Mouse (Mus musculus) lung, embryonic 15.5 days (tissue): ENCODE data around the gene Bahd1. TPM values are rescaled to one million over a fixed set of nuclear protein-coding genes. Genes with fewer than 3 reads are reported as not detected.

Experiments used
- ATAC-seq: fragments of 200-750 bp; cut with Nextera tagmentation; 2 replicates; pipeline ENCODE4 v1.8.0; 2017; ENCODE audit warnings: moderate number of reproducible peaks, borderline replicate concordance; ENCODE audit not compliant: low FRiP score, low TSS enrichment; ENCODE audit errors: extremely low read depth
- H3K27ac ChIP-seq: fragments of 300-500 bp; sonication (generic); 2 replicates; pipeline ENCODE4 v1.5.1; 2015; ENCODE audit warnings: moderate library complexity, mild to moderate bottlenecking, inconsistent platforms
- H3K27me3 ChIP-seq: fragments of 300-500 bp; sonication (generic); 2 replicates; pipeline ENCODE4 v1.6.1; 2015; ENCODE audit warnings: inconsistent platforms
- H3K36me3 ChIP-seq: fragments of 300-500 bp; sonication (generic); 2 replicates; pipeline ENCODE4 v1.6.1; 2015; ENCODE audit warnings: inconsistent platforms
- H3K4me1 ChIP-seq: fragments of 300-500 bp; sonication (generic); 2 replicates; pipeline ENCODE4 v1.6.1; 2015; ENCODE audit warnings: inconsistent platforms
- H3K4me2 ChIP-seq: fragments of 300-500 bp; sonication (generic); 2 replicates; pipeline ENCODE4 v1.6.1; 2015; ENCODE audit warnings: inconsistent platforms, mild to moderate bottlenecking, moderate library complexity
- H3K4me3 ChIP-seq: fragments of 300-500 bp; sonication (generic); 2 replicates; pipeline ENCODE4 v1.5.1; 2015; ENCODE audit warnings: mild to moderate bottlenecking, inconsistent platforms
- H3K9ac ChIP-seq: fragments of 300-500 bp; sonication (generic); 2 replicates; pipeline ENCODE4 v1.6.1; 2015; ENCODE audit warnings: inconsistent platforms
- H3K9me3 ChIP-seq: fragments of 300-500 bp; sonication (generic); 2 replicates; pipeline ENCODE4 v1.6.1; 2016; ENCODE audit warnings: inconsistent platforms
- WGBS: fragments of 180-500 bp; shearing (Covaris S2); methylation state at CpG from one replicate; pipeline ENCODE4 v1.1.7; 2015; 5-methylcytosine and 5-hydroxymethylcytosine counted together
- polyA plus RNA-seq: library from polyadenylated mRNA; unstranded; fragments of >200 nt; fragmentation: Nextera tagmentation; extraction: Ambion mirVana; gene quantifications from 2 replicates; pipeline ENCODE4 v1.2.1, GENCODE M21; 2015

Bahd1 gene
- polyA plus RNA-seq, 1 experiment from 2014 or later, result 4.3 TPM

GRCm38 (mm10) chr2:118900826-118901140 is 606 bp downstream of the Bahd1 start:
- Histone ChIP-seq H3K4me3 (peak overlapping the region; percentile 81), H3K9me3 (no peaks in the 10 kb centered on the region), H3K27me3 (peaks cover 54% of the 10 kb centered on the region), H3K4me2 (peak overlapping the region; percentile 99), H3K4me1 (peaks cover 44% of the 10 kb centered on the region), H3K36me3 (no peaks in the 10 kb centered on the region), H3K9ac (peak overlapping the region; percentile 29; the same call in 1 of the 2 replicates), H3K27ac (no peak overlapping the region)
- 0% methylated on average over 11 of the region's 11 CpGs for WGBS
- no peak for ATAC-seq

GRCm38 (mm10) chr2:118901175-118902031 is 1.2 kb downstream of the Bahd1 start:
- Histone ChIP-seq H3K27me3 (peaks cover 48% of the 10 kb centered on the region), H3K4me2 (peak overlapping the region; percentile 99), H3K4me3 (peak overlapping the region; percentile 81), H3K36me3 (no peaks in the 10 kb centered on the region), H3K27ac (peak overlapping the region; percentile 60), H3K9me3 (no peaks in the 10 kb centered on the region), H3K4me1 (peaks cover 37% of the 10 kb centered on the region), H3K9ac (peak overlapping the region; percentile 72)
- ATAC-seq, result peak; percentile 93
- WGBS, result under 1% methylated on average over 77 of the region's 120 CpGs

DNA sequence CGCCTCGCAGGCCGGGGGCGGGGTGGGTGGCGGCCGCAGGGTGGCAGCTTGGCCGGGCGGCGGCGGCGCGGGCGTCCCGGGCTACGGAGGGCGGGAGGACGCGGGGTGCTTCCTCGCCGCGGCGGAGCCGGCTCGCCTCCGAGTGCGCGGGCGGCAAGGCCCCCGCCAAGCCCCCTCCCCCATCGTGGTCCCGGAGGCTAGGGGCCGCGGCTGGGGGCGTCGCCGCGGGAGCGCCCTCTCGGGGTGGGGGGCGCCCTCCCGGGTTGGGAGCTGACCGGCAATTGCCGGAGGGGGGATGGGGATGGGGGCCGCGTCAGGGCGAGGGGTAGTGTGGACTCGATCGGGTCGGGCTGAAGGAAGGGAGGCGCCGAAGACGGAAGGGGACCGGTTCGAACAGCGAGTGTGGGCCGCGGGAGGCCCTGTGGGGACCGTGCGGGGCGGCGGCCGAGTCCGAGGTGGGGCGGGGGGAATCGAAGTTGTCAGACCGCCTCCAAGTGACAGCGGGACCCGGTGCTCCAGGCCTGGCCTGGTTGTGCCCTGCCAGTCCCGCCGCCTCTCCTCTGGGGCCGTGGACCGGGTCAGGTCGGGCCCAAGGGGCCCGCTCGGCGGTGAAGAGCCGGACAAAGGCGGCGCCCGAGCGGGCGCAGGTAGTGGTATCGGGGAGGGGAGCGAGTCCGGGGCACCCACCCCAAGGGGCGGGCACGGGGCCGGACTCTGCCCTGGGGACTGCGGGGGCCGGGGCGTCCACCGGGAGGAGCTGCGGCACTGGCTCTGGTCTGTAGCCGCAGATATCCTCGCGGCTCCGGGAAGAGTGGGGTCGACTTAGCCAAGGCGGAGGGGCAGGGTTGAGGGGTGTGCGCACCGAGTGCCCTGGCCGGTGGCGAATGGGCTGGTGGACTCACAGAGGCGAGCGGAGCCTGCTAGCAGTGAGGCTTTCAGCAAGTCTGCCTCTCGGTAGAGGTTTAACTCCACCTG is 2.2 kb downstream of the Bahd1 start:
- Histone ChIP-seq H3K27me3 (peaks cover 39% of the 10 kb centered on the region), H3K4me2 (peak overlapping the region; percentile 99), H3K36me3 (no peaks in the 10 kb centered on the region), H3K9ac (peak overlapping the region; percentile 72), H3K27ac (0 out of 2 replicates have a peak overlapping the region, but pooled peaks have one; percentile 60), H3K9me3 (no peaks in the 10 kb centered on the region), H3K4me3 (peak overlapping the region; percentile 81), H3K4me1 (peaks cover 29% of the 10 kb centered on the region)
- peak; percentile 15 for ATAC-seq
- WGBS, result under 1% methylated on average over 70 of the region's 106 CpGs

- no peak for ATAC-seq
- Histone ChIP-seq H3K9me3 (no peaks in the 10 kb centered on the region), H3K9ac (0 out of 2 replicates have a peak overlapping the region, but pooled peaks have one; percentile 72), H3K4me2 (peak overlapping the region; percentile 99), H3K27me3 (peaks cover 29% of the 10 kb centered on the region), H3K27ac (no peak overlapping the region), H3K4me3 (peak overlapping the region; percentile 81), H3K36me3 (no peaks in the 10 kb centered on the region), H3K4me1 (peaks cover 26% of the 10 kb centered on the region)
- WGBS, result 6% methylated on average over 10 of the region's 10 CpGs
Observed at GRCm38 (mm10) chr2:118903333-118903741, 3.2 kb downstream of the Bahd1 start.

DNA sequence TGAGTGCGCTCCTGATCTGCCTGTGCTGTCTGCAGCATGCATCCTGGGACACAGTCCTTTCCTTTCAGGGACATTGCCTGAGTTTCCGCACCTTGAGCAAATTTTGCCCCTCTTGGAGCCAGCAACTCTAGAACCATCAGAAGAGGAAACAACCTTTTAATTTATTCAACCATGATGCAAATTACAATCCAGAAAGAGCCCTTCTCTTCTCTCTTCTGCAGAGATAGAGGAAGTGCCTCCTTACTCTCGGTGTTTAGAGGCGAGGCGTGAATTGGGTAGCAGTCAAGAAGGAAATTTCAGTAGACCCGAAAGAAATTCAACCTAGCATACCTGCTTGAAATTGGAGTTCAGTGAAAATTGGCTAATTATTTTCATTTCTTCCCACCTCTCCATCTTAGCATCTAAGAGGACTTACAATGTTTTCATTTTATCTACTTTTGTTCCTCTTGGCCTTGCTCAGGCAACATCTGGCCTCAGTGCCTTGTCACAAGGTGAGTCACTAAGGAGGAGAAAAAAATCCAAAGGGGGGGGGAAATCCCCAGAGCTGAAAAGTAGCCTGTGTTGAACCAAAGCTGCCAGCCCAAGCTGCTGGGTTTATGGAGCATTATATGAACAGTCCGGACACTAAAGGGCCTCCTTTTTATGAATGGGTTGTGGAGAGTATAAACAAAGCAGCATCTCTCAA is 5.4 kb downstream of the Bahd1 start:
- ATAC-seq, result no peak
- H3K36me3 ChIP-seq, result no peaks in the 10 kb centered on the region
- 79% methylated on average over 7 of the region's 7 CpGs for WGBS
- H3K9me3 ChIP-seq, result no peaks in the 10 kb centered on the region
- no peak overlapping the region for H3K4me2 ChIP-seq
- H3K27ac ChIP-seq, result no peak overlapping the region
- no peak overlapping the region for H3K4me3 ChIP-seq
- peaks cover 18% of the 10 kb centered on the region for H3K4me1 ChIP-seq
- no peak overlapping the region for H3K9ac ChIP-seq
- H3K27me3 ChIP-seq, result peaks cover 7% of the 10 kb centered on the region

- Histone ChIP-seq H3K9me3 (no peaks in the 10 kb centered on the region), H3K27ac (no peak overlapping the region), H3K4me1 (peaks cover 14% of the 10 kb centered on the region), H3K27me3 (0 out of 2 replicates have a peak, but pooled peaks cover 3% of the 10 kb centered on the region), H3K36me3 (no peaks in the 10 kb centered on the region), H3K9ac (no peak overlapping the region), H3K4me3 (no peak overlapping the region), H3K4me2 (no peak overlapping the region)
- no peak for ATAC-seq
- 82% methylated on average over 5 of the region's 5 CpGs for WGBS
Observed at GRCm38 (mm10) chr2:118906118-118906492, 5.9 kb downstream of the Bahd1 start.

GRCm38 (mm10) chr2:118907781-118908180 is 7.6 kb downstream of the Bahd1 start:
- Histone ChIP-seq H3K9ac (no peak overlapping the region), H3K36me3 (no peaks in the 10 kb centered on the region), H3K4me3 (no peak overlapping the region), H3K27me3 (0 out of 2 replicates have a peak, but pooled peaks cover 3% of the 10 kb centered on the region), H3K27ac (no peak overlapping the region), H3K9me3 (no peaks in the 10 kb centered on the region), H3K4me1 (peaks cover 9% of the 10 kb centered on the region), H3K4me2 (no peak overlapping the region)
- WGBS, result 85% methylated on average over 3 of the region's 3 CpGs
- ATAC-seq, result no peak

DNA sequence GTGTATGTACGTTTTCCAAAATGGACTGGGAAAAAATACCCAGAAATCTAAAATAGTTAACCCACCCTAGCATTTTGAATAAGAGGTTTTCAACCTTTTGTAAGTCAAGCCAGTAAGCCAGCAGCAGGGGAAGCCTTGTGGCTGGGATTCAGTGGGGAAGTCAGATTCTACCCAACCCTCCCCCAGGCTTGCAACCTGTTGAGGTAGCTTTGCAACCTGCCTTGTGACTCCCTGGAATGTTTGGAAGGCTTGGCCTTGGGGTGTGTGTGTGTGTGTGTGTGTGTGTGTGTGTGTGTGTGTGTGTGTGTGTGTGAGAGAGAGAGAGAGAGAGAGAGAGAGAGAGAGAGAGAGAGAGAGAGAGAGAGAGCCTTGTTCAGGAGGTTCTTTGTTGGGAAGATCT is 9.0 kb downstream of the Bahd1 start:
- WGBS, result 55% methylated on average over 1 of the region's 1 CpGs

DNA sequence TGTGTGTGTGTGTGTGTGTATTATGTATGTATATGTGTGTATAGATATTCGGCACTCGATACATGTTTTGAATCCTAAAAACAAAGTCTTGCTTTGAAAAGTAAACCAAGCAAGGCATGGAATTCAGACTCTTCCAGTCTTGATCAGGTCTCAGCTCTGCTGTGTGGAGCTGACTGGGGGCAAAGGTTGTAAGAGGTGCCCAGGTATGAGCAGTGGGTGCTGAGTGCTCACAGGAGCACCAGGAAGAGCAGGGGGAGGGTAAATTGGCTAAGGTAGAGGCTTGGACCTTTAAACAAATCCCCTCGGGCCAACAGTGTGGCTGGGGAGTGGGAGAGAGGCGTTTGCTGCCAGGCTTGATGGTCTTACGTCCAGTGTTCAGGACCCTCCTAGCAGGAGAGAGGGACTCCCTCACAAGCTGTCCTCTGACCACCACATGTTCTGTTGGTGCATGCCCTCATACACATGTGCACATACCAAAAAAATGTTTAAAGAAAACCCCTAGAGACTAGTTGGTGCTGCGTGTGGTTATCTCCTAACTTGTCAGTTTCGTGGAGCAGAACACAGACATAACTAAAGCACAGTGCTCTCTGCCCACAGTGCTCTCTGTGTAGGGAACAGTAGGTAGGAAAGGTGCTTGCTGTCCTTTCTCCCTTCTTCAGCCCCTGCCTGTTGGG is 10.6 kb downstream of the Bahd1 start:
- Histone ChIP-seq H3K9me3 (no peaks in the 10 kb centered on the region), H3K36me3 (no peaks in the 10 kb centered on the region), H3K27ac (no peak overlapping the region), H3K4me1 (peaks cover 8% of the 10 kb centered on the region), H3K4me3 (no peak overlapping the region), H3K4me2 (no peak overlapping the region), H3K27me3 (no peaks in the 10 kb centered on the region), H3K9ac (no peak overlapping the region)
- no peak for ATAC-seq
- WGBS, result 66% methylated on average over 7 of the region's 7 CpGs

More for the DNA sequence above, 9.0 kb downstream of the Bahd1 start:
- Histone ChIP-seq H3K9me3 (no peaks in the 10 kb centered on the region), H3K27ac (no peak overlapping the region), H3K4me2 (no peak overlapping the region), H3K9ac (no peak overlapping the region), H3K36me3 (no peaks in the 10 kb centered on the region), H3K4me3 (no peak overlapping the region), H3K4me1 (peaks cover 8% of the 10 kb centered on the region), H3K27me3 (0 out of 2 replicates have a peak, but pooled peaks cover 3% of the 10 kb centered on the region)
- no peak for ATAC-seq

GRCm38 (mm10) chr2:118912706-118913105 is 12.5 kb downstream of the Bahd1 start:
- ATAC-seq, result no peak
- no peaks in the 10 kb centered on the region for H3K27me3 ChIP-seq
- no peaks in the 10 kb centered on the region for H3K9me3 ChIP-seq
- WGBS, result 58% methylated on average over 8 of the region's 8 CpGs
- no peak overlapping the region for H3K9ac ChIP-seq
- no peak overlapping the region for H3K4me2 ChIP-seq
- peaks cover 10% of the 10 kb centered on the region for H3K4me1 ChIP-seq
- H3K36me3 ChIP-seq, result no peaks in the 10 kb centered on the region
- no peak overlapping the region for H3K27ac ChIP-seq
- no peak overlapping the region for H3K4me3 ChIP-seq
